In genomic region chr8:108578388-108578787, GRCm38 (mm10) we compare ENCODE assay signal across 16 mouse cellular contexts.
A peak's percentile ranks its signal among the peaks of the same experiment; 100 is the strongest.
DNase-seq lines count a peak whose midpoint lies in the region; ATAC-seq lines count a peak whose summit lies in the region.
"Had no signal": no experiment of that assay in that cellular context is flagged by ENCODE, and none has a peak within 500 bp of the region (broad histone marks: within the 10 kb centered on the region; RNA-seq: fewer than 3 reads in every experiment).

No protein-coding gene starts in this region.

- no peaks in the 10 kb centered on the region for H3K9me3 ChIP-seq in intestine, embryonic 14.5 days (ENCODE audit: control insufficient read depth, low read length)
- no peaks in the 10 kb centered on the region for H3K9me3 ChIP-seq in intestine, embryonic 16.5 days (ENCODE audit: control insufficient read depth, low read length)
- no peaks in the 10 kb centered on the region for H3K9me3 ChIP-seq in embryonic facial prominence, embryonic 14.5 days (ENCODE audit: control insufficient read depth, low read length)
- no peaks in the 10 kb centered on the region for H3K9me3 ChIP-seq in limb, embryonic 12.5 days
- H3K9me3 ChIP-seq: kidney, embryonic 15.5 days had no signal

- 0 out of 2 replicates have a peak, but pooled peaks cover 8% of the 10 kb centered on the region for H3K4me1 ChIP-seq in intestine, embryonic 14.5 days (replicated peaks; ENCODE audit: control insufficient read depth, insufficient read depth, low read length)
- peaks cover 7% of the 10 kb centered on the region; the same call in 1 of the 2 replicates for H3K4me1 ChIP-seq in intestine, embryonic 16.5 days (ENCODE audit: control insufficient read depth, insufficient read depth, low read length)
- H3K4me1 ChIP-seq in embryonic facial prominence, embryonic 14.5 days (ENCODE audit: control insufficient read depth, insufficient read depth, low read length), result peaks cover 8% of the 10 kb centered on the region
- peaks cover 29% of the 10 kb centered on the region for H3K4me1 ChIP-seq in limb, embryonic 12.5 days (replicated peaks)

- no peak for DNase-seq in intestine, embryonic 14.5 days (ENCODE audit: low spot score)
- peak; percentile 22 for DNase-seq in embryonic facial prominence, embryonic 14.5 days (ENCODE audit: low spot score)
- DNase-seq in retina, embryonic 14.5 days (ENCODE audit: low spot score), result peak; percentile 11
- no peak for DNase-seq in left cerebral cortex, postnatal 10 days (ENCODE audit: extremely low spot score in 1 of 2, low spot score in 2 of 2)
- DNase-seq: adrenal gland, postnatal 10 days; cerebellum, adult 8-10 months; heart, adult 2 months; lung, embryonic 14.5 days; right cerebral cortex, postnatal 14 days had no signal

- 53% methylated on average over 10 of the region's 10 CpGs for WGBS in intestine, embryonic 14.5 days
- 71% methylated on average over 10 of the region's 10 CpGs for WGBS in intestine, embryonic 16.5 days
- WGBS in embryonic facial prominence, embryonic 14.5 days, result 42% methylated on average over 10 of the region's 10 CpGs
- WGBS in limb, embryonic 12.5 days, result 27% methylated on average over 10 of the region's 10 CpGs

- H3K4me2 ChIP-seq in intestine, embryonic 14.5 days (ENCODE audit: low read length), result no peak overlapping the region
- H3K4me2 ChIP-seq in intestine, embryonic 16.5 days (ENCODE audit: low read depth, low read length), result no peak overlapping the region
- H3K4me2 ChIP-seq in embryonic facial prominence, embryonic 14.5 days (ENCODE audit: low read depth, low read length), result no peak overlapping the region; the same call in 1 of the 2 replicates
- H3K4me2 ChIP-seq in limb, embryonic 12.5 days, result peak overlapping the region; percentile 9; the same call in 1 of the 2 replicates
- H3K4me2 ChIP-seq: kidney, embryonic 15.5 days; lung, embryonic 14.5 days had no signal

- no peaks in the 10 kb centered on the region for H3K36me3 ChIP-seq in intestine, embryonic 14.5 days (ENCODE audit: control insufficient read depth, insufficient read depth, low read length)
- H3K36me3 ChIP-seq in intestine, embryonic 16.5 days (ENCODE audit: control insufficient read depth, insufficient read depth, low read length), result no peaks in the 10 kb centered on the region
- no peaks in the 10 kb centered on the region for H3K36me3 ChIP-seq in embryonic facial prominence, embryonic 14.5 days (ENCODE audit: control insufficient read depth, insufficient read depth, low read length)
- H3K36me3 ChIP-seq in limb, embryonic 12.5 days, result no peaks in the 10 kb centered on the region
- H3K36me3 ChIP-seq: kidney, embryonic 15.5 days had no signal

- H3K27me3 ChIP-seq in intestine, embryonic 14.5 days (replicated peaks; ENCODE audit: control insufficient read depth, insufficient read depth, low read length), result no peaks in the 10 kb centered on the region
- no peaks in the 10 kb centered on the region for H3K27me3 ChIP-seq in intestine, embryonic 16.5 days (replicated peaks; ENCODE audit: control insufficient read depth, insufficient read depth, low read length)
- no peaks in the 10 kb centered on the region for H3K27me3 ChIP-seq in embryonic facial prominence, embryonic 14.5 days (replicated peaks; ENCODE audit: control insufficient read depth, insufficient read depth, low read length)
- H3K27me3 ChIP-seq in limb, embryonic 12.5 days, result peaks cover 10% of the 10 kb centered on the region

- H3K4me3 ChIP-seq in intestine, embryonic 14.5 days (ENCODE audit: low read depth, low read length), result no peak overlapping the region
- no peak overlapping the region for H3K4me3 ChIP-seq in intestine, embryonic 16.5 days (ENCODE audit: low read length)
- H3K4me3 ChIP-seq in embryonic facial prominence, embryonic 14.5 days (ENCODE audit: low read depth, low read length), result no peak overlapping the region
- H3K4me3 ChIP-seq in limb, embryonic 12.5 days (replicated peaks), result no peak overlapping the region
- H3K4me3 ChIP-seq: erythroblast, embryonic 14.5 days; heart, adult 2 months; kidney, embryonic 15.5 days had no signal

- peak overlapping the region; percentile 11; the same call in 1 of the 2 replicates for H3K27ac ChIP-seq in intestine, embryonic 14.5 days (ENCODE audit: low read depth)
- H3K27ac ChIP-seq in intestine, embryonic 16.5 days (ENCODE audit: low read length), result no peak overlapping the region
- no peak overlapping the region; the same call in 1 of the 2 replicates for H3K27ac ChIP-seq in embryonic facial prominence, embryonic 14.5 days (replicated peaks; ENCODE audit: low read depth, low read length)
- peak overlapping the region; percentile 36; the same call in 1 of the 2 replicates for H3K27ac ChIP-seq in limb, embryonic 12.5 days
- H3K27ac ChIP-seq: heart, adult 2 months; kidney, embryonic 15.5 days; macrophage had no signal

- no peak overlapping the region for H3K9ac ChIP-seq in intestine, embryonic 14.5 days (ENCODE audit: low read length)
- no peak overlapping the region for H3K9ac ChIP-seq in intestine, embryonic 16.5 days (ENCODE audit: low read depth, low read length)
- no peak overlapping the region for H3K9ac ChIP-seq in embryonic facial prominence, embryonic 14.5 days (ENCODE audit: low read depth, low read length)
- no peak overlapping the region for H3K9ac ChIP-seq in limb, embryonic 12.5 days (replicated peaks)
- H3K9ac ChIP-seq: kidney, embryonic 15.5 days; lung, embryonic 14.5 days had no signal

- intact Hi-C loops in left cerebral cortex, postnatal 10 days (cut with DNase I), result no loop called here

- 0 out of 2 replicates have a peak, but pooled peaks have one; percentile 19 for ATAC-seq in intestine, embryonic 14.5 days (replicated peaks; ENCODE audit: low FRiP score, low TSS enrichment, low read depth)
- ATAC-seq in intestine, embryonic 16.5 days, result no peak
- no peak for ATAC-seq in embryonic facial prominence, embryonic 14.5 days (ENCODE audit: low read depth)
- no peak for ATAC-seq in limb, embryonic 12.5 days (ENCODE audit: insufficient number of reproducible peaks, insufficient read depth, low FRiP score, low TSS enrichment, low read depth)
- ATAC-seq in frontal cortex, adult (ENCODE audit: low TSS enrichment), result no peak
- ATAC-seq: CD4-positive, CD25-positive, alpha-beta regulatory T cell, adult 4 months had no signal

Comparison
In these comparisons a context has a peak if more than half of its experiments do, and no peak if none do; other contexts are left out.
1. H3K27ac ChIP-seq: peak in intestine, embryonic 14.5 days (single experiment) and limb, embryonic 12.5 days (single experiment); none in intestine, embryonic 16.5 days (single experiment) and embryonic facial prominence, embryonic 14.5 days (single experiment).
2. DNase-seq: peak in embryonic facial prominence, embryonic 14.5 days (single experiment) and retina, embryonic 14.5 days (single experiment); none in intestine, embryonic 14.5 days (single experiment) and left cerebral cortex, postnatal 10 days (0 of 2).